Mouse (Mus musculus): Measurements from ENCODE around the gene Usp19.

The Usp19 gene

GRCm38 (mm10) chr9:108490559-108491285, at the start of gene Usp19:
Gene Usp19, plus strand, starts transcription at chr9:108490602.
- peak; percentile 92 for DNase-seq (ENCODE audit: low spot score in 2 of 2)

GRCm38 (mm10) chr9:108441236-108441919, 49.0 kb upstream of the Usp19 start:
- no peak for DNase-seq (ENCODE audit: low spot score in 2 of 2)

GRCm38 (mm10) chr9:108445125-108445524, 45.3 kb upstream of the Usp19 start:
- no peak for DNase-seq (ENCODE audit: low spot score in 2 of 2)

GRCm38 (mm10) chr9:108449860-108450259, 40.5 kb upstream of the Usp19 start:
- no peak for DNase-seq (ENCODE audit: low spot score in 2 of 2)

GRCm38 (mm10) chr9:108450292-108451169, 39.9 kb upstream of the Usp19 start:
- no peak for DNase-seq (ENCODE audit: low spot score in 2 of 2)

GRCm38 (mm10) chr9:108451170-108451493, 39.3 kb upstream of the Usp19 start:
- DNase-seq (ENCODE audit: low spot score in 2 of 2) = no peak

GRCm38 (mm10) chr9:108451519-108452160, 38.8 kb upstream of the Usp19 start:
- no peak for DNase-seq (ENCODE audit: low spot score in 2 of 2)

GRCm38 (mm10) chr9:108452291-108452906, 38.0 kb upstream of the Usp19 start:
- DNase-seq (ENCODE audit: low spot score in 2 of 2) = peak; percentile 52 to 90

- no peak for DNase-seq (ENCODE audit: low spot score in 2 of 2)
These were observed 37.5 kb upstream of the Usp19 start for GRCm38 (mm10) chr9:108452911-108453310.

GRCm38 (mm10) chr9:108453458-108453857, 36.9 kb upstream of the Usp19 start:
- DNase-seq (ENCODE audit: low spot score in 2 of 2) = no peak

GRCm38 (mm10) chr9:108454429-108454828, 36.0 kb upstream of the Usp19 start:
- no peak for DNase-seq (ENCODE audit: low spot score in 2 of 2)

- no peak for DNase-seq (ENCODE audit: low spot score in 2 of 2)
These were observed 34.4 kb upstream of the Usp19 start for GRCm38 (mm10) chr9:108455747-108456571.

GRCm38 (mm10) chr9:108456953-108457352, 33.4 kb upstream of the Usp19 start:
- no peak for DNase-seq (ENCODE audit: low spot score in 2 of 2)

- DNase-seq (ENCODE audit: low spot score in 2 of 2) = no peak
These were observed 30.5 kb upstream of the Usp19 start for GRCm38 (mm10) chr9:108459939-108460318.

GRCm38 (mm10) chr9:108460319-108461178, 29.9 kb upstream of the Usp19 start, which contains the start of gene Ccdc71:
Gene Ccdc71, plus strand, starts transcription at chr9:108460527.
- DNase-seq (ENCODE audit: low spot score in 2 of 2) = peak; percentile 82 to 86

- no peak for DNase-seq (ENCODE audit: low spot score in 2 of 2)
These were observed 29.2 kb upstream of the Usp19 start, which contains the start of gene Klhdc8b for GRCm38 (mm10) chr9:108461181-108461631. Gene Klhdc8b, minus strand, starts transcription at chr9:108461581.

GRCm38 (mm10) chr9:108461675-108462074, 28.7 kb upstream of the Usp19 start:
- DNase-seq (ENCODE audit: low spot score in 2 of 2) = no peak

GRCm38 (mm10) chr9:108462192-108462591, 28.2 kb upstream of the Usp19 start:
- no peak for DNase-seq (ENCODE audit: low spot score in 2 of 2)

GRCm38 (mm10) chr9:108463713-108464112, 26.7 kb upstream of the Usp19 start:
- no peak for DNase-seq (ENCODE audit: low spot score in 2 of 2)

Measured in thymus, postnatal 10 days (tissue).